Mouse (Mus musculus) brain, embryonic 18.5 days (tissue): ENCODE results near the gene Strbp.
"Not testable (repeated sequence)": the region's sequence is repeated elsewhere in the genome, so short reads cannot be mapped to it uniquely, and the experiment has no call there.

ENCODE experiments used
- DNase-seq: peaks from one replicate; pipeline ENCODE4 v3.0.0-alpha.2; 2012; ENCODE audit warnings: low read depth, low spot score

Gene Strbp

DNA sequence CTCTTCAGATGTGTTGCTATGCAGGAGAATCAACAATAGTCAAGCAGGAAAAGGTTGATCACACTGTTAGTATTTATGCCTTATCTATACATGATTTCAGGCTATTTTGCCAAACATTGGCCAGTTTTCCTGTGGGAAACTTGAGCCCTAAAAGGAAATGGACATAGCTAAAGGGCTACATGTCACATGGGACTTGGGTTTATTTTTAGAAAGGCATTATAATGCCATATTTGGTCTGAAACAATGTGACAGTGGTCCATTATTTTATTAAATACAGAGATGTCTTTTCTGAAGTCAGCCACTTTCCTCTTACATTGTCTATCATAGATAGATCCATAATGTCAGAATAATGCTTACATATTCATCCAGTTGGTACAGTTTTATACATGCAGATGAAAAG, 176.1 kb downstream of the Strbp start:
- no peak for DNase-seq

DNA sequence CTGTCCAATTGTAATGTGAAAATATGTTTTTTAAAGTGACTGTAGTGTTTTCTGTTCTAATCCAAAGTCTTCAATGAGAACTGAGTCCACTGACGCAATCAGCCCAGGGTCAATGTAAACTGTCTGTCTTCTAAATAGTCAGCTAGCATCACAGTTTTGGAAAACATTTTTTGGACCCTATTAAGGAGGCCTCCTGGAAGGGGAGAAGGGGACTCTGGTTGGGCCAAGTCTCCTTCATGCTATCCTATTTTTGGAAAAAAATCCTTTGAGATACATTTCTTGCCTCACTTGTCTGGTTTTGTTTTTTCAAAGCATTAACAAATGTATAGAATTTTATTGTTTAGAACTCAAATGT, 184.4 kb downstream of the Strbp start:
- DNase-seq = no peak

DNA sequence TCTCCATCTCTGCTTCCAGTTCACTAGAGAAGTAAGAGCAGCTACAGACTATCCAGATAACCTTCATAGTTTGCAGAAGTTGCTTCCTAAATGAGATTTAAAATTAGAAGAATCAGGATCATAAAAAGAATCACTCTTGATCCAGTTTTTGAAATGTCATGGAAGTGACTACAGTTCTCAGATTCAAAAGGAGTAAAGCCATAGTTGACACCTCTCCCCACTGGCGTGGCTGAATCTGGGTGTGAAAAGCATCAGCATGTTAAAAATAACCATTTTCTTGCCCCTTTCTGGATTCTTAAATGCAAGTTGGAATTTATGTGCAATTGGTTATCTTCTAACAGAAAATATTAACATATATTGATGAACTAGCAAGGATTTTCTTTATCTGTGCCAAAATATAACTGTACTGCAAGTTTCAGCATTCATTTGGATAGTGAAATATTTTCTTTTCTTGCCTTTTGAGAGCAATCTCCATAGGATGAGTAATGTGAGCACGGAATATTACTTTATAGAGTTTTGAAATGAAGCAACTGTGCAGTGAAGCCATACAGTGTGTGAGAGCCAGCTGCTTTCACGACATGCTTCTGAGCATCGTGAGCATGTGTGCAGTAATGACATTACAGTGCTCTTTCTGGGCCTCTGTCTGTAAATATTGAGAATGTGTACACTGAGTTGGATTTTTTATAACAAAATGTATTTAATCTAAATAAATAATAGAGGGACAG, 184.9 kb downstream of the Strbp start:
- no peak for DNase-seq

DNA sequence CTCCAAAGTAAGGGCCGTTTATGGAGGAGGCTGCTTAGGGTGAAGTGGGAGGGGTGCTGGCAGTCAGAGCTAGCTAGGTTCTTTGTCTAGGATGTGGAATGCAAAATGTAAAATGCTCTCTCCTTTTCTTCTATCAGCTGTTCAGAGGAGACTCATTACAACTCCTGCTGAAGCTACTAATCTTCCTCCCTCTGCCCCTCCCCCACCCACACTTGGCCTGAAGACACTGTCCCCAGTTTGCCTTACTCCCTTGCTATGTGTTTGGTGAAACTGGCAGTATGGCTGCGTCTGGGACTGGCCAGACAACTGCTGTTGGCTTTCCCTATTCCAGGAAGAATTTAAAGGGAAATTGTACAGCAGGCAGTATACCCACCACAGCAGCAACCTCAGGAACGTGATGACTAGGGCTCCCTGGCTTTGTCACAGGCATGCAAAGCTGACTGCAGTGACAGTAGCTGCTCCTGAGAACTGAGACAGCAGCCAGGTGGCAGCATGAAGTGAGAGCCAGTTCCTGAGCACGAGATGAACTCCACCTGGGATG, 186.7 kb downstream of the Strbp start:
- peak; percentile 52 for DNase-seq

DNA sequence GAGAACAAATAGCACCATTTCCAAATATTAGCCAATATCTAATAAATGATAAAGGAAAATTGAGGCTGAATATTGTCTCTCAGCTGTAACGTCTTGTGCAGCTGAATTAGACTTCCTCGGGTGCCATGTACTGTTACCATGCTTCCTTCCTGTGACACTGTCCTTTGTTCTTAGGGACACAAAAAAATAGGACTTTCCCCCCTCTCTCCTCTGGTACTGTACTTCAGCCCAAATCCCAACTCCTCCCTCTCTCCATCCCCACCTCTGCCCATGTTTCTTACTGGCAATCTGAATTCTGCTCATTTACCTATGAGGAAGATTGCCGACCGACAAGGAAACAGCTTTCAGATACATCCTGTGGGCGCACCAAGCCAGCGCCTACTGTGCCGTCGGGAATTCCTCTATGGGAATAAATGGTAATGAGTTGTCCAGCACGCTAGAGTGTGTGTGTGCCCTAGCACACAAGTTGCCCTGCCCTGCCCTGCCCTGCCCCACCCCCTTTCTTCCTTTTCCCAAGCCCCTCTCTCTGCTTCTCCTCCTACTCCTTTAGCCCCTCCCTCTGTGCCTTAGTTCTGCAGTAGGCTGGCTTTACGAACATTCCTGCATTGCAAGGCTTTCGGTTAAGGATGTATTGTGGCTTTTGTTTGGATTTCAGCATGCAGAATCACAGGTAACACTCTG, 187.5 kb downstream of the Strbp start, which contains the start of gene Gpr21:
Gene Gpr21, plus strand, starts transcription at position 303 of the 681 bp plus-strand sequence.
- DNase-seq = peak; percentile 72

DNA sequence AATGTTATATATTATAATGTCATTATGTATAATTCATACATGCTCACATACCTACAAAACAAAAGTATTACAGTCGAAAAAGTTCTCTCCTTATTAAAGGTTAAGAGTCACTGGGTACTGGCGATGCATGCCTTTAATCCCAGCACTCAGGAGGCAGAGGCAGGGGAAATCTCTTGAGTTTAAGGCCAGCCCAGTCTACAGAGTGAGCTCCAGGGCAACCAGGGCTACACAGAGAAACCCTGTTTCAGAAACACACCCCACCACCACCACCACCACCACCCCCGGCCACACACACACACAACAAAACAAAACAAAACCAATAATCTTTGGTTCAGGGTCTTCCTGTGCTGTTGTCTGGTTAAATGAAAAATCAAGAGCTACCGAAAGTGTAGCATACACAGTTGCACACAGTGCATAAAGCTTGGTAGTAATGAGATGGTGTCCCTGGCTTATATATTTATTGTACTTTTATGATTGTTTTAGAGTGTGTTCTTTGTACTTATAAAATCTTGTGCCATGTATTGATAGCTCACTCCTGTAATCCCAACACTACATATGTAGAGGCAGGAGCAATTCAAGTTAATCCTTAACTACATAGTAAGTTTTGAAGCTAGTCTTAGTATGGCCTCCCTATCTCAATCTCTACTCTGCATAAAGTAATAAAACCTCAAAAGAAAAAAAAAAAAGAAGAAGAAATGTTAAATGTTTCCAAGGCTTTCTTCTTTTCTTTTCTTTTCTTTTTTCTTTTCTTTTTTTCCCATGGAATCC, 192.3 kb downstream of the Strbp start:
- DNase-seq = no peak

DNA sequence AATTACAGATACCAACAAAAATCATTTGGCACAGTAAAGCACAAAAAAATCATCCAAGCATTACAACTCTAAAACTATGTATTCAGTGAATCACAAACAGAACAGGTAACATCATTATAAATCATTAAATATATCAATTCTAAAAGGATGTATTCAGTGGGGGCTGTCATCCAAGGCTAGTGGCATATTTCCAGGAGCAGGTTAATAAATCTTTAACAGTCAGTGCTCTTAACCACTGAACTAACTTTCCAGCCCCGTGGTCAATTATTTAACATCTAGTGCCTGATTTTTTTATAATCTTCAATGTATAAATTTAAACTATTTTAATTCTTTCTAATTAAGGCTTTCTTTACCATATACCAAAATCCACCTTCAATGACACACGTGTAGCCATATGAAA, 197.8 kb downstream of the Strbp start:
- DNase-seq = not testable (repeated sequence)

DNA sequence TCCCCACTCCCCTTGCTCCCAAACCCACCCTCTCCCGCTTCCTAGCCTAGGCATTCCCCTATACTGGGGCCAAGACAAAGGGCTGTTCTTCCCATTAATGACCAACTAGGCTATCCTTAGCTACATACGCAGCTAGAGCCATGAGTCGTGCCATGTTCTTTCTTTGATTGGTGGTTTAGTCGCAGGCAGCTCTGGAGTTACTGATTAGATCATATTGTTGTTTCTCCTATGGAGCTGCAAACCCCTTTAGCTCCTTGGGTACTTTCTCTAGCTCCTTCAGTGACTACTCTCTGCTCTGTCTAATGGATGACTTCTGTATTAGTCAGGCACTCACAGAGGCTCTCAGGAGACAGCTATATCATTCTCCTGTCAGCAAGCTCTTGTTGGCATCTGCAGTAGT, 206.3 kb downstream of the Strbp start:
- no peak for DNase-seq

DNA sequence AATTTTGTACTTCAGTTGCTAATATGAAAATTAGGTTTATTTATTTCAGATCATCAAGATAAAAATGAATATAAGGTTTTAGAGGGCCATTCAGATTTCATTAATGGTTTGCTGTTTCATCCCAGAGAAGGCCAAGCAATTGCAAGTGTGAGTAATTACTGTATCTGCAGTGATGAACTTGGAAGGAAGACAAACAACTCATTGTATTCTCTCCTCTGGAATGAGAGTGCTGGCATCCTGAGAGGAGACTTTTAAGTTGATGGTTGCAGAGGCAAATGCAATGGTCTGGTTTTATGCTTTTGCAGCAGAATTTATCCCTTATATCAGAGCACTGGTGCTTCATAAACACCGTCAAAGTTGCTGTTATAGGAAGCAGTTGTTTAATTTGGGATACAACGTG, 214.7 kb downstream of the Strbp start:
- DNase-seq = no peak

DNA sequence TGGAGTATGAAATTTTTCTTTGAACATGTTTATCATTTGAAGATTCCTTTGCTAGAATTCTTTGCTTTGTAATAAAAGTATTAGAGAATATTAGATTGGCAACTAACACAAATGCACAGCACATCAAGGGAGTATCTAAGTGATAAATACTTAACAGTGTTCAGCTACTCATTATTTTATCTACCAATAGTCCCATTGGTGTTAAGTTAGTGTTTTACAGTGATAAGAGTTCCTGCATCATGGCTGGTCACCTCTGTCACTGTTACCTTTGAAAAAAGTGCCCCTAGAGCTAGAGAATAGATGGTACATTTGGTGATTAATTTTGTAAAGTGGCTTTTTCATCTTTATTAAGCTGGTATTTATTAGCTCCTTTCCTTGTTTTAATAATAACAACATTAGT, 217.3 kb downstream of the Strbp start:
- no peak for DNase-seq

DNA sequence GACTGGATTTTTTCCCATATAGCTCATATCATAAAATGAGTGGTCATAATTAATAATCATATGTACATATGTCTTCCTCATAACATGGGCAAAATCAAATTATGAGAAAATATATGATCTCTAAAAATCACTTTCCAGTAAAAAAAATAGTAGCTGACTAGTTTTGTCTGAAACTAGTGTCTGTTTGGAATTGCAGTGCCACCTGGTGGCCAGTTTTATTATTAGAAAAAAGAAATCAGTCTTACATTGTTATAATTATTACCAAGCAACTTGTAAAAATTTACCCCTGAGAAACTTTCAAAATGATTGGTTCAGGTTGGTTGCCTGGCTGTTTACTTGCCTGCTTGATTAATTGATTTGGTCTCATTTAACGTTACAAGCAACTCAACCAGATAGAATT, 218.3 kb downstream of the Strbp start:
- DNase-seq = peak; percentile 16

DNA sequence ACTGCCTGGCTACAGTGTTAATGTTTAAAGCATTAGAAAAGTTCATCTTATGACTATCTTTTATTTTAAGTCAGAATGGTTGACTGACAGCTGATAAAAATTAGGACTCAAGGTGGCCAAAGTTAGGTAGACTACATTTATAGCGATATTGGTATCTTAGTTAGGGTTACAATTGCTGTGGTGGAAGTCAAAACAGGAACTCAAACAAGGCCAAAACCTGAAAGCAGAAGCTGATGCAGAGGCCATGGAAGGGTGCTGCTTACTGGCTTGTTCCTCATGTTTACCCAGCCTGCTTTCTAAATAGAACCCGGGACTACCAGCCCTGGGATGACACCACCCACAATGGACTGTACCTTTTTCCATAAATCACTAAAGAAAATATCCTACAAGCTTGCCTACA, 219.5 kb downstream of the Strbp start:
- no peak for DNase-seq

DNA sequence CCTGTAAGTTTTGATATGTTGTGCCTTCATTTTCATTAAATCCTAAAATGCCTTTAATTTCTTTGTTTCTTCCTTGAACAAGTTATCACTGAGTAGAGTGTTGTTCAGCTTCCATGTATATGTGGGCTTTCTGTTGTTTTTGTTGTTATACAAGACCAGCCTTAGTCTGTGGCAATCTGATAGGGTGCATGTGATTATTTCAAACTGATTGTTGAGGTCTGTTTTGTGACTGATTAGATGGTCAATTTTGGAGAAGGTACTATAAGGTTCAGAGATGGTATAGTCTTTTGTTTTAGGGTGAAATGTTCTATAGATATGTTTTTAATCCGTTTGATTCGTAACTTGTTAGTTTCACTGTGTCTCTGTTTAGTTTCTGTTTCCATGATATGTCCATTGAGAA, 223.6 kb downstream of the Strbp start:
- DNase-seq = no peak

DNA sequence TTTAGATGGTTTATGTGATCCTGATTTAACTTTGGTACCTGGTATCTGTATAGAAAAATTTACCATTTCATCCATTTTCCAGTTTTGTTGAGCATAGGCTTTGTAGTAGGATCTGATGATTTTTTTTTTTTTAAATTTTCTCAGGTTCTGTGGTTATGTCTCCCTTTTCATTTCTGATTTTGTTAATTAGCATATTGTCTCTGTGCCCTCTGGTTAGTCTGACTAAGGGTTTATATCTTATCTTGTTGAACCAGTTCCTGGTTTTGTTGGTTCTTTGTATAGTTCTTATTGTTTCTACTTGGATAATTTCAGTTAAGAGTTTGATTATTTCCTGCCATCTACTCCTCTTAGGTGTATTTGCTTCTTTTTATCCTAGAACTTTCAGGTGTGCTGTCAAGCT, 224.1 kb downstream of the Strbp start:
- no peak for DNase-seq

DNA sequence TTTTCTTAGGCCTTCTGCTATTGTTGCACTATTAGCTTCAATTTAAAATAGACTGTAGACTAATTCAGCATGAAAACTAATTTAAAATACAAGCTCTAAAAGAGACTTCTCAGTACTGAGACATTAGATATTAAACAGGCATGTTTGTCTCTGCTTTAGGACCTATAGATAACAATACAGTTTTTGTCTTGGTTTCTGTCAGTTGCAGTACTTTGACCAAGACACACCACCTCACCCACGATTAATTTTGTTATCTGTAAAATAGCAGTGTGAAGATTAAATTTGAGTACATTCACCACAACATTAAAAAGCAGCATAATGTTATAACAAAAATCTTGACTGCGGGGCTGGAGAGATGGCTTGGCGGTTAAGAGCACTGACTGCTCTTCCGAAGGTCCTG, 237.4 kb downstream of the Strbp start:
- no peak for DNase-seq

DNA sequence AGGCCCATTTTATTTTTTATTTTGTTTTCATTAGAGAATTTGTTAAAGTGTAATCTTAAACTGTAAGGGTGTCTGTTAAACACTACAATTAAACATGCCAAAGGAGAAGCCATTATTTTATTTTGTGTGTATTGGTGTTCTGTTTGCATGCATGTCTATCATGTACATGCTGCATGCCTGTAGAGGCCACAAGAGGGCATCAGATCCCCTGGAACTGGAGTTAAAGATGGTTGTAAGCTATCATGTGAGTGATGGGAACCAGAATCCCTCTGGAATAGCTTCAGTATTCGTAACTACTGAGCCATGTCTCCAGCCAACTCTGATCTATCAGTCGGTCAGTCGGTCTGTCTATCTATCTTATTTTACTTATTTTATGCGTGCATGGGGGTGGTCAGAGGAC, 243.0 kb downstream of the Strbp start:
- DNase-seq = no peak

DNA sequence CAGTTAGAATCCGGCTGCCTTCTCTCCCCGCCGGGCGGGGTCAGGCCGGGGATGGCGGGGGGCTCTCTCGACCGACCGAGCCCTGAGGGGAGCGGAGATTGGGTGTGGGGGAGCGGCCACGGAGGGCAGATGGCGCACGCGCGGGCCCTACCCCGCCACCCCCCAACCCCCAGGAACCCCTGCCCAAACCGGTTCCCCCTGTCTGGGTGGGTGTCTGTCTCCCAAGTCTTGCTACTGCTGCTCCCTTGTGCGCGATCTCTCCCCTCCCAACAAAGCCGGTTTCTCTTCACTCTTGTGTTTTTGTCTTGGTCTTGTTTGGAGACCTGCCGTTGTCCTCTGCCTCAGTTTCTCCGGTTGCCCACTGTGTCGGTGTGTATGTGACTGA, 251.3 kb downstream of the Strbp start:
- no peak for DNase-seq

DNA sequence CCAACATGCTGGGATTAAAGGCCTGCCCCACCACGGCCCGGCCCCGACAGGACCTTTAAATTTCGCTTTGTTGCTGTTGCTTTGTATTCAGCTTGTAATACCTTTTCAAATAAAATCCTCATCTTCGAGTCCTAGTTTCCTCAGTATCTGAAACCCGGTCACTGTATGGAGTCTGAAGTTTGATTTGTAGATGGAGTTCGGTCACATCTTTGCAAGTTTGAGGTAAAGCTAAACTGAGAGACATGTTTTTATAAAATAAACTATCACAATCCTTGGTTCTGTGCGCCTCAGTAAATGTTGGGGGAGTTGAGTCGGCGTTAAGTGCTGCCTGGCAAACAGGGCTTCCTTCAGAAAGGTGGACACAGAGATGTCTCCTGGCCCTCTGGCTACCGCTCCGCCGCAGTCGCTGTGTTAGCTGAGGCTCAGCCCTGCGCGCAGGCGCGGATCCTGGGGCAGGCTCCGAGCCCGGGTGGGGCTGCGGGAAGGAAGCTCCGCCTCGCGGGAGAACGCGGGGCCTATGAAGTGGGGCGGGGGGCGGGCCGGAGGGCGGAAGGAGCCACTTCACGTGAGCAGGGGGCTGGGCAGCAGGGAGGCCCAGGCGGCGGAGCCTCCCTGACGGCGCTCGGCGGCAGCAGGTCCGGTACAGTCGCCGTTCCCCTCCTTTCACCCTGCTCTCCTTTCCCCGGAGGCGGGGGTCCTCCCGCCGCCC, 251.8 kb downstream of the Strbp start:
- DNase-seq = peak; percentile 88

DNA sequence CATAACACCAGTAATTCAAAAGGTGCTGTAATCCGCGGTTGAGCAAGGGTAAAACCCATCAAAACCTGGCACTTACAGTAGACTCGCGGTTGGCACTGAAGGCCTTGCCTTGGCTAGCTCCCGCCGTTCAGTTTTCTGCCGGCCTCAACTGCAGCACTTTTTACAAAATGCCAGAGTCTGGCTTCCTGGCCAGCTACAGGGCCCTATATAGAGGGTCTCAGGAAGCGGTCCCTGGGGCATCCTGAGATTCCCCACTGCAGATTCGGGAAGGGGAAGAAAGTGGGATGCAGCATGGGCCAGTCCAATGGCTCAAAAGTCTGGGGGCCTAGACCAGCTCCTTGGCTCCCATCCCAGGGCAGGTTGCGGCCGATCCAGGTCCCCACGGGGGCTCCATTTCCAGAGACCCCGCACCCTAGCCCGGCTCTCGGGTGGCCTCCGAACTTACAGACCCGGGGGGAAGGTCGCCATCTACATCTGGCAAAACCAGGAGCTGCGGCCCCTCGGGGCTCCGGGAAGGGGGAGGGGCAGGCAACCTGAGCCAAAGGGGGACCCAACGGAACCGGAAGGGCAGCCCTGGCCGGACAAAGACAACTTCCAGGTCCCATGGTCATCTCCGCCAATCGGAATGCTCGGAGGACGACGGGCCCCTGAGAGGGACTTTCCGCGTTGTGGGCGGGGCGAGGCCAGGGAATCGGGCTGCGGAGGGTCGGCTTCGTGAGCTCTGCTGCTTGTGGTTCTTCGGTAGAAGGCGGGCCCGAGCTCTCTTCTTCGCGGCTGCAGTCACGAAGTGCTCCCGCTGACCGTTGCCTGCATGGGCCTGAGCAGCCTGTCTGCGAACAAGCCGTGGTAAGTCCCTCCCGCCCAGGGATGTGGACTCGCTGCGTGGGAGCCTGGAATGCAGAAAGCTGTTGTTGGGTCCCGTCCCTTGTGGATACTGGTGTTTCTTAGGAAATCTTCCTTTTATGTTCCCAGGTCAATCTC, 260.8 kb downstream of the Strbp start, which contains the start of the genes Zbtb26, Zbtb6 and Rabgap1:
Gene Zbtb26, minus strand, starts transcription at position 525 of the 981 bp plus-strand sequence.
Gene Zbtb6, minus strand, starts transcription at position 561 of the 981 bp plus-strand sequence.
Gene Rabgap1, plus strand, starts transcription at position 669 of the 981 bp plus-strand sequence.
- DNase-seq = peak; percentile 84
